Mouse (Mus musculus): ENCODE data around the gene Gm7029. TPM values are rescaled to one million over a fixed set of nuclear protein-coding genes. Genes with fewer than 3 reads are reported as not detected.
"Not testable (repeated sequence)": the region's sequence is repeated elsewhere in the genome, so short reads cannot be mapped to it uniquely, and the experiment has no call there.

The Gm7029 gene
- total and polyA plus RNA-seq, 2 experiments from 2014 or later: not detected

GRCm38 (mm10) chr17:33874411-33874810 is 774 bp downstream of the Gm7029 start:
- Histone ChIP-seq H3K9me3 (ENCODE audit: low read length) (no peaks in the 10 kb centered on the region), H3K4me3 (ENCODE audit: low read length) (no peak overlapping the region), H3K27me3 (ENCODE audit: insufficient read depth, low read length) (no peaks in the 10 kb centered on the region), H3K4me1 (ENCODE audit: insufficient read depth, low read length) (no peaks in the 10 kb centered on the region), H3K27ac (no peak overlapping the region), H3K36me3 (ENCODE audit: insufficient read depth, low read length) (no peaks in the 10 kb centered on the region), H3K9ac (replicated peaks; ENCODE audit: low read length) (no peak overlapping the region), H3K4me2 (ENCODE audit: low read depth, low read length) (no peak overlapping the region)
- DNase-seq (ENCODE audit: low spot score) (no peak), ATAC-seq (no peak)
- whole genome bisulfite sequencing: 88% methylated on average over 11 of the region's 11 CpGs
- no peak for TF ChIP-seq CTCF (IDR thresholded peaks at IDR 0.05; ENCODE audit: low read depth)

- H3K4me1 ChIP-seq (ENCODE audit: insufficient read depth, low read length); H3K27ac ChIP-seq; DNase-seq (ENCODE audit: low spot score); H3K9ac ChIP-seq (replicated peaks; ENCODE audit: low read length); H3K9me3 ChIP-seq (ENCODE audit: low read length); ATAC-seq; H3K4me2 ChIP-seq (ENCODE audit: low read depth, low read length); H3K4me3 ChIP-seq (ENCODE audit: low read length); H3K27me3 ChIP-seq (ENCODE audit: insufficient read depth, low read length); H3K36me3 ChIP-seq (ENCODE audit: insufficient read depth, low read length): not testable (repeated sequence)
- peak; percentile 15; the same call in 1 of the 2 replicates for TF ChIP-seq CTCF (IDR thresholded peaks at IDR 0.05; ENCODE audit: low read depth)
- WGBS: 79% methylated on average over 5 of the region's 5 CpGs
These were observed 2.2 kb downstream of the Gm7029 start for GRCm38 (mm10) chr17:33875797-33876196.

GRCm38 (mm10) chr17:33884320-33884719 is 10.7 kb downstream of the Gm7029 start:
- not testable (repeated sequence) for H3K27ac ChIP-seq; DNase-seq (ENCODE audit: low spot score); ATAC-seq; H3K4me3 ChIP-seq (ENCODE audit: low read length); H3K9ac ChIP-seq (replicated peaks; ENCODE audit: low read length); H3K36me3 ChIP-seq (ENCODE audit: insufficient read depth, low read length); H3K4me2 ChIP-seq (ENCODE audit: low read depth, low read length); H3K27me3 ChIP-seq (ENCODE audit: insufficient read depth, low read length); H3K4me1 ChIP-seq (ENCODE audit: insufficient read depth, low read length); H3K9me3 ChIP-seq (ENCODE audit: low read length)
- WGBS: 93% methylated on average over 8 of the region's 11 CpGs

- not testable (repeated sequence) for H3K27ac ChIP-seq; H3K27me3 ChIP-seq (ENCODE audit: insufficient read depth, low read length); H3K4me2 ChIP-seq (ENCODE audit: low read depth, low read length); H3K36me3 ChIP-seq (ENCODE audit: insufficient read depth, low read length); H3K9me3 ChIP-seq (ENCODE audit: low read length); H3K9ac ChIP-seq (replicated peaks; ENCODE audit: low read length); ATAC-seq; H3K4me1 ChIP-seq (ENCODE audit: insufficient read depth, low read length); H3K4me3 ChIP-seq (ENCODE audit: low read length); DNase-seq (ENCODE audit: low spot score)
- 85% methylated on average over 2 of the region's 2 CpGs for WGBS
These were observed 14.2 kb downstream of the Gm7029 start for GRCm38 (mm10) chr17:33887802-33888201.

GRCm38 (mm10) chr17:33888230-33888629 is 14.6 kb downstream of the Gm7029 start:
- not testable (repeated sequence) for DNase-seq (ENCODE audit: low spot score); H3K27ac ChIP-seq; ATAC-seq; H3K9ac ChIP-seq (replicated peaks; ENCODE audit: low read length); H3K9me3 ChIP-seq (ENCODE audit: low read length); H3K27me3 ChIP-seq (ENCODE audit: insufficient read depth, low read length); H3K4me1 ChIP-seq (ENCODE audit: insufficient read depth, low read length); H3K4me3 ChIP-seq (ENCODE audit: low read length); H3K36me3 ChIP-seq (ENCODE audit: insufficient read depth, low read length); H3K4me2 ChIP-seq (ENCODE audit: low read depth, low read length)

GRCm38 (mm10) chr17:33889941-33890532 is 16.4 kb downstream of the Gm7029 start:
- H3K27me3 ChIP-seq (ENCODE audit: insufficient read depth, low read length); H3K36me3 ChIP-seq (ENCODE audit: insufficient read depth, low read length); DNase-seq (ENCODE audit: low spot score); H3K4me1 ChIP-seq (ENCODE audit: insufficient read depth, low read length); H3K27ac ChIP-seq; H3K9me3 ChIP-seq (ENCODE audit: low read length): not testable (repeated sequence)
- WGBS: under 1% methylated on average over 35 of the region's 44 CpGs
- peak; percentile 27; the same call in 1 of the 2 replicates for ATAC-seq
- Histone ChIP-seq H3K4me2 (ENCODE audit: low read depth, low read length) (peak overlapping the region; percentile 63), H3K9ac (replicated peaks; ENCODE audit: low read length) (peak overlapping the region; percentile 45; the same call in 1 of the 2 replicates), H3K4me3 (ENCODE audit: low read length) (peak overlapping the region; percentile 55)

GRCm38 (mm10) chr17:33890533-33891059 is 17.0 kb downstream of the Gm7029 start, which contains the start of gene Kifc1:
Gene Kifc1, minus strand, starts transcription at chr17:33890661.
- Histone ChIP-seq H3K4me3 (ENCODE audit: low read length) (peak within 1 kb of the TSS; percentile 55), H3K27ac (no peak within 1 kb of the TSS), H3K9me3 (ENCODE audit: low read length) (no peaks in the 10 kb centered on the region), H3K4me1 (ENCODE audit: insufficient read depth, low read length) (no peaks in the 10 kb centered on the region), H3K36me3 (ENCODE audit: insufficient read depth, low read length) (no peaks in the 10 kb centered on the region), H3K27me3 (ENCODE audit: insufficient read depth, low read length) (no peaks in the 10 kb centered on the region), H3K9ac (replicated peaks; ENCODE audit: low read length) (peak within 1 kb of the TSS; percentile 45; the same call in 1 of the 2 replicates), H3K4me2 (ENCODE audit: low read depth, low read length) (peak within 1 kb of the TSS; percentile 63)
- peak; percentile 100 for TF ChIP-seq CTCF (IDR thresholded peaks at IDR 0.05; ENCODE audit: low read depth)
- peak; percentile 99 for DNase-seq (ENCODE audit: low spot score)
- ATAC-seq: peak; percentile 100
- under 1% methylated on average over 44 of the region's 49 CpGs for WGBS

Data from hindbrain, postnatal 0 days (tissue).